Mouse (Mus musculus) adrenal gland, postnatal 14 days (tissue): Measurements from ENCODE around the gene Rnaseh2c. TPM values are rescaled to one million over a fixed set of nuclear protein-coding genes. Genes with fewer than 3 reads are reported as not detected.

Experiments
- DNase-seq: peaks from one replicate; pipeline ENCODE4 v3.0.0; 2021; ENCODE audit warnings: mixed read lengths
- long read RNA-seq, 2 experiments: library from polyadenylated mRNA; stranded (forward); transcript quantifications; one replicate each; pipeline ENCODE4 v2.0.0; 2021
- total RNA-seq: library from RNA; stranded (reverse); gene quantifications from 2 replicates; pipeline ENCODE4 v1.2.3, GENCODE M21; 2021

The Rnaseh2c gene
- 106 and 113 TPM in 2 replicates for total RNA-seq
- long read RNA-seq, experiment 1, transcript Rnaseh2c-201 (4 exons, 1,126 nt) = major isoform, 38 of 45 reads
- long read RNA-seq, experiment 1, partial matches to known transcripts = 1 of 45 reads
- long read RNA-seq, experiment 1, other reads (novel, unspliced or antisense) = 6 of 45 reads
- long read RNA-seq, experiment 2, transcript Rnaseh2c-201 (4 exons, 1,126 nt) = major isoform, 40 of 46 reads
- long read RNA-seq, experiment 2, partial matches to known transcripts = 0 of 46 reads
- long read RNA-seq, experiment 2, other reads (novel, unspliced or antisense) = 3 of 46 reads

GRCm38 (mm10) chr19:5601752-5602541 lies at the start of gene Rnaseh2c:
Gene Rnaseh2c (plus strand): TSS chr19:5601873.
- peak; percentile 84 for DNase-seq

- DNase-seq = no peak
Observed at GRCm38 (mm10) chr19:5553802-5554201, 47.9 kb upstream of the Rnaseh2c start.

GRCm38 (mm10) chr19:5554212-5554611 lies 47.5 kb upstream of the Rnaseh2c start:
- DNase-seq = no peak

- no peak for DNase-seq
Observed at GRCm38 (mm10) chr19:5558169-5558568, 43.5 kb upstream of the Rnaseh2c start.

GRCm38 (mm10) chr19:5558770-5559169 lies 42.9 kb upstream of the Rnaseh2c start:
- no peak for DNase-seq

GRCm38 (mm10) chr19:5559229-5559628 lies 42.4 kb upstream of the Rnaseh2c start:
- no peak for DNase-seq

GRCm38 (mm10) chr19:5559631-5560456 lies 41.8 kb upstream of the Rnaseh2c start:
- DNase-seq = no peak

GRCm38 (mm10) chr19:5560457-5561041 lies 41.1 kb upstream of the Rnaseh2c start, which contains the start of gene Ovol1:
Gene Ovol1 (minus strand): TSS chr19:5560646.
- DNase-seq = peak; percentile 34

GRCm38 (mm10) chr19:5561252-5561790 lies 40.4 kb upstream of the Rnaseh2c start:
- no peak for DNase-seq

GRCm38 (mm10) chr19:5561886-5562285 lies 39.8 kb upstream of the Rnaseh2c start:
- DNase-seq = no peak

- no peak for DNase-seq
Observed at GRCm38 (mm10) chr19:5562776-5563175, 38.9 kb upstream of the Rnaseh2c start.

- DNase-seq = no peak
Observed at GRCm38 (mm10) chr19:5566316-5566715, 35.4 kb upstream of the Rnaseh2c start.

GRCm38 (mm10) chr19:5567180-5567533 lies 34.5 kb upstream of the Rnaseh2c start:
- DNase-seq = no peak

- DNase-seq = peak; percentile 94
Observed at GRCm38 (mm10) chr19:5567534-5568469, 33.9 kb upstream of the Rnaseh2c start, which contains the start of gene Ap5b1. Gene Ap5b1 (plus strand): TSS chr19:5568025.

- peak; percentile 90 for DNase-seq
Observed at GRCm38 (mm10) chr19:5568470-5569140, 33.1 kb upstream of the Rnaseh2c start.

- DNase-seq = no peak
Observed at GRCm38 (mm10) chr19:5569521-5569920, 32.2 kb upstream of the Rnaseh2c start.

GRCm38 (mm10) chr19:5570353-5571246 lies 31.1 kb upstream of the Rnaseh2c start:
- DNase-seq = no peak

GRCm38 (mm10) chr19:5571831-5572230 lies 29.8 kb upstream of the Rnaseh2c start:
- DNase-seq = peak; percentile 63
